Mouse (Mus musculus): ENCODE results near the gene Prmt3. TPM values are rescaled to one million over a fixed set of nuclear protein-coding genes. Genes with fewer than 3 reads are reported as not detected.

Prmt3 gene
- polyA plus RNA-seq (2012; rRNA removed; ENCODE audit: low replicate concordance), result 15.7 and 17.9 TPM in 2 replicates

DNA sequence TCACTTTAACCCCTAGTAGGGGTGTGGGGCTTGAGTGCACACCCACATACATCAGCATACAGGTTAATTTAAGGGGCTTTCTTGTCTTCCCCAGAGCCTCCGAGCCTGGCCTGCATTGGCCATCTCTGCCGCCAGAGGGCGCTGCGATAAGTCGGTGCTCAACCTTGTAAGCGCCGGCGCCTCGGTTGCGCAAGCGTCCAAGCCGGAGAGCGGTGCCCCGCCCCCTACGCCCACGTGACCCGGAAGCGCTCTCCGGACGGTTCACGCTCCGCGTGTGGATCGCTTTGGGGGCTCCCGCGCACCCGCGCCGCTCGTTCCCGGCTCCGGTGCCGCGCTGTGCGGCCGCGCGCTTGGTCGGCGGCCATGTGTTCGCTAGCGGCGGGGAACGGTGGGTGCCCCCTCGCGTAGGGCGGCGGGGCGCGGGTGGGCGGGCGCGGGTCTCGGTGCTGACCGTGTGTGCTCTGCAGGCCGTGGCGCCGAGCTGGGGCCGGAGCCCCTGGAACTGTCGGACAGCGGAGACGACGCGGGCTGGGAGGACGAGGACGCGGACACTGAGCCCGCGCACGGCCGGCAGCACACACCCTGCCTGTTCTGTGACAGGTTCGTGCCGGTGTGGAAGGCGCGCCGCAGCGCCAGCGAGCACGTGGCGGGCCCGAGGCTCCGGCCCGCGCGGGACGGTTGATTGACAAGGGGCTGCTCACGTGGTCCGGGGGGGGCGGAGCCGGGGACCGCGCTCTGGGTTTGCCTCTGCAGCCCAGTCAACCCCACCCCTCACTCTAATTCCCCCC is at the start of gene Prmt3:
TSS of gene Prmt3 (plus strand) at position 233 of the 788 bp plus-strand sequence.

DNA sequence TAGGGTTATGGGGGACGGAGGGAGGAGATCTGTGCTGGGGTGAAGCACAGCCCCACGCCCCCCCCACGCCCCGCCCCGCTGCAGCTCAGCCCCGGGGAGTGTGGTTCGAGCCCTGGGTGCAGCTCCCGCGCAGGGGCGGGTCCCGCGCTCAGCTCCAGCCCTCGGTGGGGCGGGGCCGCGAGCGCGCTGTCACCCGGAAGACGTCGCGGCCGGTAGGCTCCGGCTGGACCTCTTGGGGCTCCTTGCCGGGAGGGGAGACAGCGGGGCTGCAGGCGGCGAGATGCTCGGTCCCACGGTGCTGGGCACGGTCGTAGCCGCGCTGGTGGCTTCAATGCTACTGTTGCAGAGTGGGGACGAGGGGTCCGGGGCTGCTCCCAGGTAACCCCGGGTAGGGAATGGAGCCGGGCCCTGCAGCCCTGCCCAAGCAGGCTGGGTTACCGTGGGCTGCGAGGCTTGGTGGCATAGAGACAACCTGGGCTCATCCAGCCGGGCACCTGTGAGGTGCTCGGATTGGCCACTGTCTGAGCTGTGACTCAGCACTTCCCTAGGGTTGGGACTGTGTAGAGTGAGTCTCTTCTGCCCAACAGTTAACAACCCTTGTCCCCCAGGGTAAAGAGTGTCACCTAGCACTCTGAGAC is 19.1 kb upstream of the Prmt3 start, which contains the start of gene Htatip2:
TSS of gene Htatip2 (plus strand) at position 182 of the 638 bp plus-strand sequence.

Other genes starting within 250 kb of the Prmt3 start
- not detected in 2 replicates for gene Dbx1, start 141.5 kb upstream of the Prmt3 start, polyA plus RNA-seq (2012; rRNA removed; ENCODE audit: low replicate concordance)
- gene Htatip2, start 19.2 kb upstream of the Prmt3 start, polyA plus RNA-seq (2012; rRNA removed; ENCODE audit: low replicate concordance), result 8.1 and 21.5 TPM in 2 replicates
- gene Slc6a5, start 131.8 kb downstream of the Prmt3 start, polyA plus RNA-seq (2012; rRNA removed; ENCODE audit: low replicate concordance), result not detected in 2 replicates
- gene Nell1, start 196.5 kb downstream of the Prmt3 start, polyA plus RNA-seq (2012; rRNA removed; ENCODE audit: low replicate concordance), result 0.28 TPM in 1 of 2 replicates, not detected in the other